Mouse (Mus musculus): ENCODE results near the gene Sh3rf1.

The Sh3rf1 gene

DNA sequence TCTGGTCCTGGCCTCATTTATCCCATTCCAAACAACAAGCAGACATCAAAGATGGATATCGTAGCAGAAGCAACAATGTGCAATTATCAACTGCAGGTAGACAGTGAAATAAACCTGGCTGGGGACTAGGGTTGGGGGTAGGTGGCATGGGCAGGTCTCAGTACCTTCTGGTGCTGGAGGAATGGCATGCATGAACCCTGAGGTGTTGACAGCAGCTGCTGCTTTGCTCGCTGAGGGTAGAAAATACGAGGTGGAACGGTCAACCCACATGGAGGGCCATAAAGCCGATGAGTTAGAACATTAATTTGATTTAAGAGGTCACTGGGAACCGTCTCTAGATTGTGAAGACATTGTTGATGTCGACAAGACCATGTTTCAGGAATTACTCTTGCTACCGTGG is 98.8 kb downstream of the Sh3rf1 start:
- TF ChIP-seq CTCF (conservative IDR thresholded peaks at IDR 0.05; ENCODE audit: low read length) (no peak), NANOG (IDR thresholded peaks at IDR 0.05; ENCODE audit: borderline replicate concordance, low read length) (no peak), POU5F1 (IDR thresholded peaks at IDR 0.05; ENCODE audit: borderline replicate concordance, low read length) (no peak)
- H3K9me3 ChIP-seq (ENCODE audit: low read length) = no peaks in the 10 kb centered on the region

DNA sequence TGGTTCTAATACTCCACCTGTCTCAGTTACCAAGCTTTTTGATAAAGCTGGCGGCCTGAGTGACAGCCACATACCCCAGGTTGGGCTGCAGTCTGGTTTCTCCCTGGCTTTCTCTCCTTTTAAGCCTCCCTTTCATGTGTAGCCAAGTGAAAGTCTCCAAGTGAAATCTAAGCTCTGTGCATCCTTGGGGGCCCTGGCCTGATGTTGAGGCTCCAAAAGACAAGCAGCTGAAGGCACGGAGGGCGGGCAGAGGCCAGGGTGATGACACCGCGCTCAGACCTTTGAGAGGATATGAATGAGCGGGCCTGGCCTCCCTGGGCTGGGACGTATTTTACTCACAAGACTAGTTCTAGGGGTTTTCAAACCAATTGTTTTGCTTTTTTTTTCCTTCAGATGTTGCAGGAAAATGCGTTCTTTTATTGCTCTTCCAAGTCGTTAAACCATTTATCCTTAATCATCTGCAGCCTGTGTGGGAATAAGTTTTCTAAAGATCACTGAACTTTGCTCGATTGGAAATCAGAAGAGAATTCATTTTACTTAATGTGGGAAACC is 100.8 kb downstream of the Sh3rf1 start:
- Histone ChIP-seq H3K4me1 (replicated peaks; ENCODE audit: low read depth, low read length) (peaks cover 9% of the 10 kb centered on the region), H3K4me3 (replicated peaks; ENCODE audit: low read length) (no peak overlapping the region), H3K9me3 (ENCODE audit: low read length) (no peaks in the 10 kb centered on the region), H3K27me3 (ENCODE audit: insufficient read depth, low read length) (no peaks in the 10 kb centered on the region), H3K36me3 (ENCODE audit: insufficient read depth, low read length) (no peaks in the 10 kb centered on the region)
- TF ChIP-seq CTCF (conservative IDR thresholded peaks at IDR 0.05; ENCODE audit: low read length) (no peak), NANOG (IDR thresholded peaks at IDR 0.05; ENCODE audit: borderline replicate concordance, low read length) (no peak), POU5F1 (IDR thresholded peaks at IDR 0.05; ENCODE audit: borderline replicate concordance, low read length) (no peak)

More for the DNA sequence above, 98.8 kb downstream of the Sh3rf1 start:
- H3K4me1 ChIP-seq (replicated peaks; ENCODE audit: low read depth, low read length) = peaks cover 9% of the 10 kb centered on the region
- no peaks in the 10 kb centered on the region for H3K27me3 ChIP-seq (ENCODE audit: insufficient read depth, low read length)
- H3K4me3 ChIP-seq (replicated peaks; ENCODE audit: low read length) = no peak overlapping the region
- no peaks in the 10 kb centered on the region for H3K36me3 ChIP-seq (ENCODE audit: insufficient read depth, low read length)

DNA sequence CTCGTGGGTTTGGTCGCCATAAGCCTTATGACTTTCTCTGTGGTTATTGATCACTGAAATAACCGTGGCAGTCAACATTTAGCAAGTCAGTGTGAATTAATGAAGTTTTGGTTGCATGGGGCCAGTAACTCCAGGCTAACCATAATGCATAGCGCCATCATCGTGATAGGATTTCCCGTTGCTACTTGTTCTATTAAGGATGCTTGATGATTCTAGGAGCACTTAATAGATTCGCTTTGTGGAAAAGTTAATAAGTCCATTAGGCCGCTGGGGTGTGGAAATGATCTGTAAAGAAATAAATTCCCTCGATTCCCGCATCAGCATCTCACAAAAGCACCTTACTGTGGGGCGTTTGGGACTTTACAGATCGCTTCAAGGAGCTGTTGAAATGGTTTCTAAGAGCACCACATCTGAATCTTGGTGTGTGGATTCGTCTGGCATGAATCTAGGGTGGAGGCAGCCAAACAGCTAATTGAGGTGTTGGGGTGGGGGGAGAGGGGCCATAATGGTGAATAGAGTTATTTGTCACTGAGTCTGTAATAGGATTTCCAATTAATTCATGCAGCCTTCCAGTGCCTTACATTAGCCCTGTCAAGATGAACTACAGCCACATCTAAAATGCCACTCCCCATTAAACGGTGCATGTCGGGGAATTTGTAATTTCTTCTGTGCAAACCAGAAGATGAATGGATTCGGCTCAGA is 101.5 kb downstream of the Sh3rf1 start:
- peaks cover 9% of the 10 kb centered on the region for H3K4me1 ChIP-seq (replicated peaks; ENCODE audit: low read depth, low read length)

DNA sequence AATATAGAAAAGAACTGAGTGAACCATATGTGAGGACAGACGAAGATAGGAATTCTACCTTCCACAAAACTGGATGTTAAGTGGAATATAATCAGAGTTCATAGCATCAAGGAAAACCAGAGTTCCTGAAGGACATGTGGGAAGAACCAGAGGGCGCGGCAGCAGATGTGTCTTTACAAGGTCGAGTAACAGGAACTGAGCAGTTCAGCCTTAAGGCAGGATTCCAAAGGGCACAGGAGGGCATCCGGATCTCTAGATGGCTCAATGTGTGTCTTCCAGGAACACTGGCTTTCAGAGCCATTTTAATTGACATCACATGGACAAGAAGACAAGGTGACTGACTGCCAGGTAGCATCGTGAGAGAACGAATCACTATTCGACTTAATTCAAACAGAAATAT is 102.6 kb downstream of the Sh3rf1 start:
- Histone ChIP-seq H3K4me3 (replicated peaks; ENCODE audit: low read length) (no peak overlapping the region), H3K27me3 (ENCODE audit: insufficient read depth, low read length) (no peaks in the 10 kb centered on the region), H3K36me3 (ENCODE audit: insufficient read depth, low read length) (no peaks in the 10 kb centered on the region), H3K4me1 (replicated peaks; ENCODE audit: low read depth, low read length) (peaks cover 9% of the 10 kb centered on the region), H3K9me3 (ENCODE audit: low read length) (no peaks in the 10 kb centered on the region)
- no peak for TF ChIP-seq NANOG (IDR thresholded peaks at IDR 0.05; ENCODE audit: borderline replicate concordance, low read length)
- no peak for TF ChIP-seq POU5F1 (IDR thresholded peaks at IDR 0.05; ENCODE audit: borderline replicate concordance, low read length)
- TF ChIP-seq CTCF (conservative IDR thresholded peaks at IDR 0.05; ENCODE audit: low read length) = no peak

More for the DNA sequence above, 101.5 kb downstream of the Sh3rf1 start:
- H3K27me3 ChIP-seq (ENCODE audit: insufficient read depth, low read length) = no peaks in the 10 kb centered on the region
- H3K36me3 ChIP-seq (ENCODE audit: insufficient read depth, low read length) = no peaks in the 10 kb centered on the region
- no peak overlapping the region for H3K4me3 ChIP-seq (replicated peaks; ENCODE audit: low read length)
- no peak for TF ChIP-seq NANOG (IDR thresholded peaks at IDR 0.05; ENCODE audit: borderline replicate concordance, low read length)
- no peak for TF ChIP-seq CTCF (conservative IDR thresholded peaks at IDR 0.05; ENCODE audit: low read length)
- TF ChIP-seq POU5F1 (IDR thresholded peaks at IDR 0.05; ENCODE audit: borderline replicate concordance, low read length) = no peak
- no peaks in the 10 kb centered on the region for H3K9me3 ChIP-seq (ENCODE audit: low read length)

DNA sequence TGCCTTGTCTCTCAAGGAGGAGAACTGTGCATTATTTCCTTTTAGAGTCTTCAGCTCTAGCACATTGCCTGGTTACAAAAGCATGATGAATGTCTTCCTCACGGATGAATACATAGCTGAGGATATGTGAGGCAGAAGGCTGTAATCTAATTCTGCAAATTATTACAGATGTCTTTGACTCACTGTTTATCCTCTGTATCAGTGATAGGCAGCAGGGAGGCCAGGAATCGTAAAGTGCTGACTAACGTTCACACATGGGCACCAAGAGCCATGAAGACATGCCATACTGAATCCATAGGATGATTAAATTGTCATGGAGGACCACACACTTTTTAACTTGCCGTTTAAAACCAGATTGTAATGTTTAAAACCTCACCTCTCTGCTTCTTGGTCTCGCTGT is 103.7 kb downstream of the Sh3rf1 start:
- Histone ChIP-seq H3K4me1 (replicated peaks; ENCODE audit: low read depth, low read length) (peaks cover 9% of the 10 kb centered on the region), H3K9me3 (ENCODE audit: low read length) (no peaks in the 10 kb centered on the region), H3K27me3 (ENCODE audit: insufficient read depth, low read length) (no peaks in the 10 kb centered on the region), H3K4me3 (replicated peaks; ENCODE audit: low read length) (no peak overlapping the region), H3K36me3 (ENCODE audit: insufficient read depth, low read length) (no peaks in the 10 kb centered on the region)
- no peak for TF ChIP-seq NANOG (IDR thresholded peaks at IDR 0.05; ENCODE audit: borderline replicate concordance, low read length)
- TF ChIP-seq POU5F1 (IDR thresholded peaks at IDR 0.05; ENCODE audit: borderline replicate concordance, low read length) = no peak
- TF ChIP-seq CTCF (conservative IDR thresholded peaks at IDR 0.05; ENCODE audit: low read length) = no peak

DNA sequence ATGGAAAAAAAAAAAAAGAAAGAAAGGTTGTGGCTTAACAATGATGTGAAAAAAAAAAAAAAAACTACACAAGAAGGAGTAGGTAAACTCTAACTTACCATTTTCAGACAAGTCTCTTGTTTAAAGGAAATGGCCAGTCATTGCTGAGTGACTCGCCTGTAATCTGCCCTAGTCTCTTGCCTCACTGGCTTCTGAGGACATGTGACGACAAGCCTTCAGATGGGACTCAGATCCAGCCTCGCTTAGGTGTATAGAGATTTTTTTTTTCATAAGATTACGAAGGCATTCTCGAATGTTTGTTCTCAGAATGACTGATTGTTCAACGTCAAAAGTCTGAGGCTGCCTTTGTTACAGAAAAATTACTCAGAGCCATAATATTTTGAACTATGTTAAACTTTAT is 116.0 kb downstream of the Sh3rf1 start:
- H3K4me3 ChIP-seq (replicated peaks; ENCODE audit: low read length) = no peak overlapping the region
- 0 out of 2 replicates have a peak, but pooled peaks cover 3% of the 10 kb centered on the region for H3K4me1 ChIP-seq (replicated peaks; ENCODE audit: low read depth, low read length)
- no peak for TF ChIP-seq POU5F1 (IDR thresholded peaks at IDR 0.05; ENCODE audit: borderline replicate concordance, low read length)
- no peak for TF ChIP-seq NANOG (IDR thresholded peaks at IDR 0.05; ENCODE audit: borderline replicate concordance, low read length)
- TF ChIP-seq CTCF (conservative IDR thresholded peaks at IDR 0.05; ENCODE audit: low read length) = no peak
- no peaks in the 10 kb centered on the region for H3K27me3 ChIP-seq (ENCODE audit: insufficient read depth, low read length)
- no peaks in the 10 kb centered on the region for H3K36me3 ChIP-seq (ENCODE audit: insufficient read depth, low read length)
- 0 out of 2 replicates have a peak, but pooled peaks cover 5% of the 10 kb centered on the region for H3K9me3 ChIP-seq (ENCODE audit: low read length)

DNA sequence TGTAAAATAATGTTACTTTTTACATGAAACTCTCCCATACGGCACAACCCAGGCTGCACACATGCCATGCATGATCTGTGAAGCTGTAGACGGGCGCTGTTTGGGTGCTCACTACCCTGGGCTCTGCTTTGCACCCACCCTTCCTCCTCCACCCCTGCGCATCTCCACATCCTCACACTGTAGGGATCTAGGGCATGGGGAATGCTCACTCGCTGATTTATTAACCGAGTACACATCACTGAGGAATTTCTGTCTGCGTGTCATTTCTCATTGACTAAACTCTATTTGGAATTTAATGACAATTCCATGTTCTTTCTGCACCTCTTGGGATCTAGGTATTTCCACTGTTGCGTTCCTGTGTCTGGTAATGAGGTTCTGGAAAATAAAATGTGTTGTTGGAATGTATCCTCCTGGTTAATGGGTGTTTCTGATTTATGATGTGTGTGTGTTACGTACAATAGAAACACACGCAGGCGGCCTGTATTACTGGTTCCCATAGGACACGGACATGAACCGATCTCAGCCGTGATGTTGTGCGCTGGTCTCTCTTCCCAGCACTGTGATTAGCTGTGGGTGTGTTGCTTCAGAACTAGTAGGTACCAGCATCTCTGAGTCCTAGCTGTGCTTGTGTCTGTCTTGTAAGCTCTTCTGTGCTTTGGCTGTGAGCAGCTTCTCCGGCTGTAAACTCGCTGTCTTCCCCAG is 116.8 kb downstream of the Sh3rf1 start:
- TF ChIP-seq NANOG (IDR thresholded peaks at IDR 0.05; ENCODE audit: borderline replicate concordance, low read length) = no peak
- no peak for TF ChIP-seq POU5F1 (IDR thresholded peaks at IDR 0.05; ENCODE audit: borderline replicate concordance, low read length)
- no peak for TF ChIP-seq CTCF (conservative IDR thresholded peaks at IDR 0.05; ENCODE audit: low read length)
- Histone ChIP-seq H3K27me3 (ENCODE audit: insufficient read depth, low read length) (no peaks in the 10 kb centered on the region), H3K4me1 (replicated peaks; ENCODE audit: low read depth, low read length) (0 out of 2 replicates have a peak, but pooled peaks cover 3% of the 10 kb centered on the region), H3K9me3 (ENCODE audit: low read length) (0 out of 2 replicates have a peak, but pooled peaks cover 5% of the 10 kb centered on the region), H3K36me3 (ENCODE audit: insufficient read depth, low read length) (no peaks in the 10 kb centered on the region), H3K4me3 (replicated peaks; ENCODE audit: low read length) (no peak overlapping the region)

Measured in E14TG2a.4 (cell line).